Mouse (Mus musculus) liver, embryonic 14.5 days (tissue): ENCODE data around the gene Brcc3. TPM values are rescaled to one million over a fixed set of nuclear protein-coding genes. Genes with fewer than 3 reads are reported as not detected.
"Not testable (repeated sequence)": the region's sequence is repeated elsewhere in the genome, so short reads cannot be mapped to it uniquely, and the experiment has no call there.

Experiments
- ATAC-seq: fragments of 200-750 bp; cut with Nextera tagmentation; 2 replicates; pipeline ENCODE4 v1.8.0; 2017; ENCODE audit warnings: moderate number of reproducible peaks, mild to moderate bottlenecking, moderate library complexity; ENCODE audit not compliant: insufficient read depth
- DNase-seq, 3 experiments: peaks; one replicate each; pipeline ENCODE4 v3.0.0-alpha.2; 2012 to 2013; ENCODE audit warnings: low read depth in 3 of 3, low spot score in 3 of 3
- H3K27ac ChIP-seq: fragments of 300-500 bp; sonication (generic); 2 replicates; pipeline ENCODE4 v1.5.1; 2014; ENCODE audit warnings: moderate library complexity, mild to moderate bottlenecking, control low read depth, inconsistent platforms
- H3K27me3 ChIP-seq: fragments of 300-500 bp; sonication (generic); 2 replicates; pipeline ENCODE4 v1.6.1; 2014; ENCODE audit warnings: mild to moderate bottlenecking, low read length, moderate library complexity; ENCODE audit not compliant: control insufficient read depth, insufficient read depth
- H3K36me3 ChIP-seq: fragments of 300-500 bp; sonication (generic); replicated peaks from 2 replicates; pipeline ENCODE4 v1.6.1; 2014; ENCODE audit warnings: low read depth; ENCODE audit not compliant: control insufficient read depth, insufficient read depth
- H3K4me1 ChIP-seq, 2 experiments: fragments of 200-500 bp in 1 of 2; fragments of 300-500 bp in 1 of 2; sonication (generic) in 1 of 2; replicated peaks; 2 replicates each; pipeline ENCODE4 v1.6.1; 2012 to 2014; ENCODE audit warnings: antibody characterized with exemption in 1 of 2, inconsistent platforms in 1 of 2, low read length in 1 of 2; ENCODE audit not compliant: control insufficient read depth in 2 of 2, insufficient read depth in 2 of 2
- H3K4me2 ChIP-seq: fragments of 300-500 bp; sonication (generic); 2 replicates; pipeline ENCODE4 v1.6.1; 2014; ENCODE audit warnings: low read depth, mild to moderate bottlenecking, control low read depth, moderate library complexity
- H3K4me3 ChIP-seq, 2 experiments: fragments of 200-500 bp in 1 of 2; fragments of 300-500 bp in 1 of 2; sonication (generic) in 1 of 2; 2 replicates each; pipeline ENCODE4 v1.5.1; 2012 to 2014; ENCODE audit warnings: low read depth in 2 of 2, low read length in 2 of 2, mild to moderate bottlenecking in 2 of 2, control low read depth in 1 of 2, inconsistent platforms in 1 of 2, moderate library complexity in 1 of 2; ENCODE audit not compliant: insufficient read depth in 1 of 2
- H3K9ac ChIP-seq: fragments of 300-500 bp; sonication (generic); replicated peaks from 2 replicates; pipeline ENCODE4 v1.6.1; 2014; ENCODE audit warnings: mild to moderate bottlenecking, control low read depth, moderate library complexity
- H3K9me3 ChIP-seq: fragments of 300-500 bp; sonication (generic); 2 replicates; pipeline ENCODE4 v1.6.1; 2016; ENCODE audit warnings: low read length, mixed read lengths; ENCODE audit not compliant: control insufficient read depth
- CTCF ChIP-seq: IDR thresholded peaks from 2 replicates; pipeline ENCODE4 v1.5.1; 2016; ENCODE audit warnings: antibody characterized with exemption, low read depth, control low read depth
- EP300 ChIP-seq: IDR thresholded peaks from 2 replicates; pipeline ENCODE4 v1.6.1; 2016; ENCODE audit warnings: antibody characterized with exemption, low read depth
- WGBS: fragments of 180-500 bp; shearing (Covaris S2); extraction: QIAGEN DNeasy Blood & Tissue Kit; methylation state at CpG from one replicate; pipeline ENCODE4 v1.1.7; 2014; ENCODE audit not compliant: insufficient replicate concordance; 5-methylcytosine and 5-hydroxymethylcytosine counted together
- polyA plus RNA-seq, 2 experiments: library from polyadenylated mRNA; depleted of rRNA in 1 of 2; stranded (reverse) in 1 of 2; unstranded in 1 of 2; fragments of >200 nt; fragmentation: Nextera tagmentation in 1 of 2; extraction: Ambion mirVana in 1 of 2; gene quantifications; 2 replicates each; pipeline versions ENCODE4 v1.2.1 to v1.2.3; 2012 to 2014

Gene Brcc3
- polyA plus RNA-seq, 2 experiments = 11.0 to 33.8 TPM

GRCm38 (mm10) chrX:75409711-75410110, 6.7 kb upstream of the Brcc3 start:
- no peak overlapping the region for H3K4me2 ChIP-seq
- H3K4me1 ChIP-seq = no peaks in the 10 kb centered on the region; a peak in 1 of 4 replicates
- no peaks in the 10 kb centered on the region for H3K36me3 ChIP-seq
- no peaks in the 10 kb centered on the region for H3K27me3 ChIP-seq
- DNase-seq (no peak), ATAC-seq (no peak)
- 83% methylated on average over 1 of the region's 1 CpGs for WGBS
- no peak overlapping the region for H3K4me3 ChIP-seq
- H3K27ac ChIP-seq = no peak overlapping the region
- H3K9ac ChIP-seq = no peak overlapping the region
- no peak for TF ChIP-seq CTCF
- TF ChIP-seq EP300 = no peak
- no peaks in the 10 kb centered on the region for H3K9me3 ChIP-seq

GRCm38 (mm10) chrX:75454597-75454996, 38.2 kb downstream of the Brcc3 start:
- Histone ChIP-seq H3K4me1 (no peaks in the 10 kb centered on the region), H3K27ac (no peak overlapping the region), H3K9me3 (no peaks in the 10 kb centered on the region), H3K9ac (no peak overlapping the region), H3K4me3 (no peak overlapping the region), H3K4me2 (no peak overlapping the region), H3K36me3 (no peaks in the 10 kb centered on the region), H3K27me3 (no peaks in the 10 kb centered on the region)
- WGBS = 87% methylated on average over 1 of the region's 1 CpGs
- no peak for ATAC-seq
- DNase-seq = no peak
- TF ChIP-seq EP300 (no peak), CTCF (no peak)

GRCm38 (mm10) chrX:75475182-75475644, 58.8 kb downstream of the Brcc3 start:
- DNase-seq = peak; percentile 3 to 20 (median 6)
- H3K36me3 ChIP-seq = not testable (repeated sequence)

GRCm38 (mm10) chrX:75489886-75490285, 73.5 kb downstream of the Brcc3 start:
- Histone ChIP-seq H3K27ac (no peak overlapping the region), H3K9ac (no peak overlapping the region), H3K27me3 (no peaks in the 10 kb centered on the region), H3K4me3 (no peak overlapping the region), H3K9me3 (no peaks in the 10 kb centered on the region), H3K36me3 (no peaks in the 10 kb centered on the region), H3K4me1 (no peaks in the 10 kb centered on the region), H3K4me2 (no peak overlapping the region)
- DNase-seq (no peak), ATAC-seq (no peak)
- TF ChIP-seq CTCF (no peak), EP300 (no peak)
- WGBS = 50% methylated on average over 1 of the region's 1 CpGs

More at GRCm38 (mm10) chrX:75475182-75475644, 58.8 kb downstream of the Brcc3 start:
- Histone ChIP-seq H3K4me2 (peak overlapping the region; percentile 59), H3K4me3 (peak overlapping the region; percentile 39 to 43)
- peak; percentile 57; the same call in 1 of the 2 replicates for ATAC-seq
- not testable (repeated sequence) for H3K27me3 ChIP-seq, H3K4me1 ChIP-seq, H3K27ac ChIP-seq, H3K9me3 ChIP-seq, H3K9ac ChIP-seq
- WGBS = 11% methylated on average over 37 of the region's 37 CpGs

Other genes with a start within 250 kb of the Brcc3 start
- 5.7 and 10.9 TPM in 2 replicates for gene Fundc2, start 34.2 kb upstream of the Brcc3 start, polyA plus RNA-seq (2012; rRNA removed)
- 42.2 and 44.8 TPM in 2 replicates for gene Fundc2, start 34.2 kb upstream of the Brcc3 start, polyA plus RNA-seq (2014; fragmentation: Nextera tagmentation; extraction: Ambion mirVana)
- gene F8, start 34.0 kb upstream of the Brcc3 start, polyA plus RNA-seq (2012; rRNA removed) = 0.21 and 0.46 TPM in 2 replicates
- gene F8, start 34.0 kb upstream of the Brcc3 start, polyA plus RNA-seq (2014; fragmentation: Nextera tagmentation; extraction: Ambion mirVana) = 1.8 and 2.8 TPM in 2 replicates
- 5.0 and 9.2 TPM in 2 replicates for gene Cmc4, start within 50 bp of the Brcc3 start, polyA plus RNA-seq (2012; rRNA removed)
- 10.0 and 12.8 TPM in 2 replicates for gene Cmc4, start within 50 bp of the Brcc3 start, polyA plus RNA-seq (2014; fragmentation: Nextera tagmentation; extraction: Ambion mirVana)
- gene Mtcp1, start within 50 bp of the Brcc3 start, polyA plus RNA-seq (2012; rRNA removed) = 3.8 and 5.7 TPM in 2 replicates
- 4.2 and 4.5 TPM in 2 replicates for gene Mtcp1, start within 50 bp of the Brcc3 start, polyA plus RNA-seq (2014; fragmentation: Nextera tagmentation; extraction: Ambion mirVana)
- gene Vbp1, start 97.7 kb downstream of the Brcc3 start, polyA plus RNA-seq (2012; rRNA removed) = 13.6 and 24.9 TPM in 2 replicates
- gene Vbp1, start 97.7 kb downstream of the Brcc3 start, polyA plus RNA-seq (2014; fragmentation: Nextera tagmentation; extraction: Ambion mirVana) = 104 and 110 TPM in 2 replicates
- 0.01 and 0.02 TPM in 2 replicates for gene Rab39b, start 161.6 kb downstream of the Brcc3 start, polyA plus RNA-seq (2012; rRNA removed)
- gene Rab39b, start 161.6 kb downstream of the Brcc3 start, polyA plus RNA-seq (2014; fragmentation: Nextera tagmentation; extraction: Ambion mirVana) = not detected in 2 replicates